Mouse (Mus musculus): ENCODE data around the gene Fam69b. TPM values are rescaled to one million over a fixed set of nuclear protein-coding genes. Genes with fewer than 3 reads are reported as not detected.

Fam69b gene
- total and polyA plus RNA-seq, 2 experiments: 0.09 to 0.60 TPM

DNA sequence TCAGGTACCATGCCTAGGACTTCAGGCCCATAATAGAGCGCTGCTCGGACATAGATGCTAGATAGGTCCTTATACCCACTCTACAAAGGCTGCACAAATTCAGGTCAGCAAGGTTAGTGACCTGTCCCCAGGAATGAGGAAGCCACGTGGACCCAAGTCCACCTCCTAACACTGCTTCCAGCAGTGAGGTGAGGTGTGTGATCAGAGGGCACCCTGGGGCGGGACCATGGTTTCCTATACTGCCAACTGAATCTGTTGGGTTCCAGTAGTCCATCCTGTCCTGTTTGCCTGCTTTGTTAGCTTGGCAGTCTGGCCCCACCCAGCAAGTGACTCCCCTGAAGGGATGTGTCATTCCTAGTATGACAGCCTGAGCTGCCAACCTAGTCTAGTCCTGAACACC lies 28.3 kb upstream of the Fam69b start:
- peak overlapping the region; percentile 79 for H3K27ac ChIP-seq (replicated peaks; ENCODE audit: insufficient read depth, low read depth, low read length)

GRCm38 (mm10) chr2:26600664-26601063 lies 27.6 kb upstream of the Fam69b start:
- Histone ChIP-seq H3K9ac (ENCODE audit: low read depth, low read length) (no peak overlapping the region), H3K36me3 (ENCODE audit: control insufficient read depth, insufficient read depth, low read length) (no peaks in the 10 kb centered on the region; the same call in 1 of the 2 replicates), H3K27ac (replicated peaks; ENCODE audit: insufficient read depth, low read depth, low read length) (0 out of 2 replicates have a peak overlapping the region, but pooled peaks have one; percentile 18), H3K79me2 (ENCODE audit: control insufficient read depth, insufficient read depth, low read length) (peaks cover 13% of the 10 kb centered on the region; the same call in 1 of the 2 replicates), H3K4me3 (ENCODE audit: insufficient read depth, low read depth, low read length) (no peak overlapping the region), H3K27me3 (ENCODE audit: control insufficient read depth, insufficient read depth, low read length) (no peaks in the 10 kb centered on the region), H3K4me1 (ENCODE audit: control insufficient read depth, insufficient read depth, low read length) (peaks cover 37% of the 10 kb centered on the region)
- WGBS: 34% methylated on average over 2 of the region's 2 CpGs
- peak; percentile 100 for DNase-seq (ENCODE audit: extremely low read depth, low read depth, low spot score)
- TF ChIP-seq CTCF (IDR thresholded peaks at IDR 0.05; ENCODE audit: low read depth, low read length) (no peak), POLR2A (IDR thresholded peaks at IDR 0.05; ENCODE audit: extremely low read depth, insufficient read depth, low read length) (no peak)

More for the DNA sequence above, 28.3 kb upstream of the Fam69b start:
- 34% methylated on average over 4 of the region's 4 CpGs for WGBS
- Histone ChIP-seq H3K36me3 (ENCODE audit: control insufficient read depth, insufficient read depth, low read length) (no peaks in the 10 kb centered on the region; the same call in 1 of the 2 replicates), H3K4me1 (ENCODE audit: control insufficient read depth, insufficient read depth, low read length) (peaks cover 40% of the 10 kb centered on the region), H3K9ac (ENCODE audit: low read depth, low read length) (peak overlapping the region; percentile 49), H3K4me3 (ENCODE audit: insufficient read depth, low read depth, low read length) (peak overlapping the region; percentile 8; the same call in 1 of the 2 replicates), H3K27me3 (ENCODE audit: control insufficient read depth, insufficient read depth, low read length) (no peaks in the 10 kb centered on the region), H3K79me2 (ENCODE audit: control insufficient read depth, insufficient read depth, low read length) (peaks cover 13% of the 10 kb centered on the region; the same call in 1 of the 2 replicates)
- peak; percentile 99 for DNase-seq (ENCODE audit: extremely low read depth, low read depth, low spot score)
- TF ChIP-seq CTCF (IDR thresholded peaks at IDR 0.05; ENCODE audit: low read depth, low read length) (no peak), POLR2A (IDR thresholded peaks at IDR 0.05; ENCODE audit: extremely low read depth, insufficient read depth, low read length) (no peak)

DNA sequence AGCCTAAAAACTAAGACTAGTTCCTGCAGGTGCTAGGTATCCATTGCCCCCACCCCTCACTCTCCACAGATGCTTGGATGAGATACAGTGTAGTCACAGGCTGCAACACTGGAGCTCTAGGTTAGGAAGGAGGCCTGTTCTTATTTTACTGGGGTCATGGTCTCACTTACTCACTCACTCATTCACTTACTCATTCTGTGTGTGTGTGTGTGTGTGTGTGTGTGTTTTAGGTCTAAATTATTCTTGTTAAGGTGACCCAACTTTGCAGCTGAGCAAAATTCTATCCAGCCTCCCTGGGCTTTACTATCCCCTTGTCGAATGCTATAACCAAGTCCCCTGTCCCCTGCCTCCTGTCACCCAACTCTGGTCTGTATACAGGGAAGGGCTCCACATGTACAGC lies 26.7 kb upstream of the Fam69b start:
- DNase-seq (ENCODE audit: extremely low read depth, low read depth, low spot score): no peak
- H3K4me3 ChIP-seq (ENCODE audit: insufficient read depth, low read depth, low read length): peak overlapping the region; percentile 12; the same call in 1 of the 2 replicates
- H3K27me3 ChIP-seq (ENCODE audit: control insufficient read depth, insufficient read depth, low read length): no peaks in the 10 kb centered on the region
- H3K27ac ChIP-seq (replicated peaks; ENCODE audit: insufficient read depth, low read depth, low read length): peak overlapping the region; percentile 82
- WGBS: 31% methylated on average over 1 of the region's 1 CpGs
- peaks cover 13% of the 10 kb centered on the region; the same call in 1 of the 2 replicates for H3K79me2 ChIP-seq (ENCODE audit: control insufficient read depth, insufficient read depth, low read length)
- peaks cover 31% of the 10 kb centered on the region for H3K4me1 ChIP-seq (ENCODE audit: control insufficient read depth, insufficient read depth, low read length)
- H3K9ac ChIP-seq (ENCODE audit: low read depth, low read length): peak overlapping the region; percentile 44
- no peak for TF ChIP-seq CTCF (IDR thresholded peaks at IDR 0.05; ENCODE audit: low read depth, low read length)
- TF ChIP-seq POLR2A (IDR thresholded peaks at IDR 0.05; ENCODE audit: extremely low read depth, insufficient read depth, low read length): no peak
- no peaks in the 10 kb centered on the region for H3K36me3 ChIP-seq (ENCODE audit: control insufficient read depth, insufficient read depth, low read length)

GRCm38 (mm10) chr2:26602631-26603030 lies 25.6 kb upstream of the Fam69b start:
- no peak for TF ChIP-seq CTCF (IDR thresholded peaks at IDR 0.05; ENCODE audit: low read depth, low read length)
- TF ChIP-seq POLR2A (IDR thresholded peaks at IDR 0.05; ENCODE audit: extremely low read depth, insufficient read depth, low read length): no peak
- H3K36me3 ChIP-seq (ENCODE audit: control insufficient read depth, insufficient read depth, low read length): no peaks in the 10 kb centered on the region
- peak overlapping the region; percentile 95 for H3K27ac ChIP-seq (replicated peaks; ENCODE audit: insufficient read depth, low read depth, low read length)
- 21% methylated on average over 5 of the region's 5 CpGs for WGBS
- no peaks in the 10 kb centered on the region for H3K27me3 ChIP-seq (ENCODE audit: control insufficient read depth, insufficient read depth, low read length)
- peaks cover 13% of the 10 kb centered on the region; the same call in 1 of the 2 replicates for H3K79me2 ChIP-seq (ENCODE audit: control insufficient read depth, insufficient read depth, low read length)
- peak; percentile 36 for DNase-seq (ENCODE audit: extremely low read depth, low read depth, low spot score)
- H3K4me3 ChIP-seq (ENCODE audit: insufficient read depth, low read depth, low read length): peak overlapping the region; percentile 78
- peaks cover 22% of the 10 kb centered on the region for H3K4me1 ChIP-seq (ENCODE audit: control insufficient read depth, insufficient read depth, low read length)
- peak overlapping the region; percentile 93 for H3K9ac ChIP-seq (ENCODE audit: low read depth, low read length)

DNA sequence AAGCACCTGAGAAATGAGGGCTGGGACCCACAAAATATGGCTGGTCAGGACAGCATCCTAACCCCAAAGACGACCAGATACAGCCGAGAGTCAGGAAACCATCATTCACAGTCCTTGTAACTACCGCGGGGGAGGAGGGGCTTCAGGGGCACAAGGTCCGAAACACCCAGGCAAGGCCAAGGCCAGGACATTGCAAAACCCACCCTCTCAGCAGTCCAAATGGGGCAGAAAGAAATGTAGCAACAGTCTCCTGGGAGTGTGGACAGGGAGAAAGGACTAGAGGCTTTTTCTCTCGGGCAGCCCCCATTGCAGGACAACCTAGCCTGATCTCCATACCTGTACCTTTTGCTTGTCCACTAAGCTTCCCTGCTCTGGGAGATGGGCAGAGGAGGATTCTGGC lies 25.1 kb upstream of the Fam69b start:
- Histone ChIP-seq H3K79me2 (ENCODE audit: control insufficient read depth, insufficient read depth, low read length) (peaks cover 13% of the 10 kb centered on the region; the same call in 1 of the 2 replicates), H3K4me3 (ENCODE audit: insufficient read depth, low read depth, low read length) (peak overlapping the region; percentile 78), H3K27ac (replicated peaks; ENCODE audit: insufficient read depth, low read depth, low read length) (peak overlapping the region; percentile 95), H3K36me3 (ENCODE audit: control insufficient read depth, insufficient read depth, low read length) (no peaks in the 10 kb centered on the region), H3K27me3 (ENCODE audit: control insufficient read depth, insufficient read depth, low read length) (no peaks in the 10 kb centered on the region), H3K4me1 (ENCODE audit: control insufficient read depth, insufficient read depth, low read length) (peaks cover 17% of the 10 kb centered on the region), H3K9ac (ENCODE audit: low read depth, low read length) (peak overlapping the region; percentile 93)
- WGBS: 6% methylated on average over 6 of the region's 6 CpGs
- TF ChIP-seq POLR2A (IDR thresholded peaks at IDR 0.05; ENCODE audit: extremely low read depth, insufficient read depth, low read length): no peak
- no peak for TF ChIP-seq CTCF (IDR thresholded peaks at IDR 0.05; ENCODE audit: low read depth, low read length)
- peak; percentile 83 for DNase-seq (ENCODE audit: extremely low read depth, low read depth, low spot score)

Measured in liver, adult 2 months (tissue).